Mouse (Mus musculus) adrenal gland, postnatal 25 days (tissue): ENCODE measurements around the gene Eefsec. TPM values are rescaled to one million over a fixed set of nuclear protein-coding genes. Genes with fewer than 3 reads are reported as not detected.
A peak's percentile ranks its signal among the peaks of the same experiment; 100 is the strongest.

Source experiments
- DNase-seq: peaks from one replicate; pipeline ENCODE4 v3.0.0; 2021; ENCODE audit warnings: mixed read lengths
- total RNA-seq: library from RNA; stranded (reverse); gene quantifications from 2 replicates; pipeline ENCODE4 v1.2.3, GENCODE M21; 2021

Eefsec gene
- total RNA-seq, 1 experiment from 2014 or later: 16.6 TPM

DNA sequence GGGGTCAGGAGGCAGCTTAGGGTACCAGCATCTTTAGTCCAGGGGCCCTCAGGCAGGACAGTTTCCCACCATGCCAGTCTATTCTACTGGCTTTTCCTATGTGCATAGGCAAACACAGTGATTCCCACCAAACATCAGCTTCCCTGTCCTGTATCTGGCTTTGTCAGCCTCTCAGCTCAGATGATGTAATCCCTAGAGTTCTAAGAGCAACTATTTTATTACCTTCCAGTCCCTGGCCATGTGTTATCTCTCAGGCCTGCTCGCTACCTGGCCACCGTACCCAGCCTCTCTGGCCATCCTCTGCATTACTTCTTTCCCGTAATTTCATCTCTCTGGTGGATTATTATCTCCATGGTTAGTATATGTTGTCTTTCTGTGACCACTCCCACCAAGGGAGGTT lies 185.7 kb downstream of the Eefsec start:
- no peak for DNase-seq

DNA sequence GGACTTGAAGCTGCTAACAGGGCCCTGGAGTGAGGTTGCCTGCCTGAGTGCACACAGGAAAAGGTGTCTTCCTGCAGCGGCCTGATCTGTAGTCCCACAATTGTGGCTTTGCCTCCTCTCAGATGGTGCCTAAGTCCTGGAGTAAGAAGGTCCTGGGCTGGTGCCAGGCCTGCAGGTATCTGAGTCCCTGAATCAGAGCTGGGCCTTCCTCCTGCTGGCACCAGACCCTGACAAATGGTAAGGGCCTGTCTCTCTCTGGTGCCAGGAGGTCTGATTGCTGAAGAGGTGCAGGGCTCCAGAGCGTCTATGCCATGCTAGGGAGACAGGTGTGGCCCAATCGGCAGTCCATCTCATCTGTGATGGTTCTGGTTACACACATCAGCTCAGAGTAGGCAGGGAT lies 186.7 kb downstream of the Eefsec start:
- no peak for DNase-seq

DNA sequence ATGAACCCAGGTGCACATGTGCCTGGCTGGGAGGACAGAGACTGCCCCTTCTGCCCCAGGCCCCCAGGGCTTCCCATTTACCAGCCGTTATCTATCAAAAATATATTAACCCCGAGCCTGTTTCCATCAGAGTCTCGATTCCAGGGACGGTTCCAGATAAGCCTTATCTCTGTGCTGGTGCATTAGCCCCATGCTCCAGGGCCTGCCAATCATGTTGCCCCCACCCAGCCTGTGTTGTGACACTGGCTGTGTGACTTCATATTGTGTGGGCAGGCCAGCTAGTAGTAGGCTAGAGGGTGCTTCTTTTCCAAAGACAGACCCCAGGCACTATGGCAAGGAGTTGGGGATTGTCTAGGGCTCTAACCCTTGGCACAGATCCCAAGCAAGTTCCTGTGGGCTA lies 190.9 kb downstream of the Eefsec start:
- DNase-seq: no peak

DNA sequence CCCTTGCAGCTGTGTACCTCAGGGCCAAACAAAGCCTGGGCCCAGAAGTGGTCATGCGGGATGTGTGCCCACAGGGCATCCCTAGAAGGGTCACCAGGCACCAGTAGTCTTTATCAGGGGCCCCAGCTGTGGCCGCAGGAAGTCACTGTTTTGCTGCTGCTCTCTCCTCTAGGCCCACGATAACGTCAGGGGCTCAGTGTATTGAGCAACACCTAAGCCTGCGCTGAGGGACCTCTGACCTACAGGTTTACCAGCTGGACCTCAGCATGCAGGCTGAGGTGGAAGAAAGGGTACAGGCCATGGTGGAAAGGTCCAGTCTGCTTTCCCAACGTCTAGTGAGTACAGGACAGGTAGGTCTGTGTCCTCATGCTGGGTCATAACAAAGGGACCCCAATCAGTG lies 192.3 kb downstream of the Eefsec start:
- no peak for DNase-seq

DNA sequence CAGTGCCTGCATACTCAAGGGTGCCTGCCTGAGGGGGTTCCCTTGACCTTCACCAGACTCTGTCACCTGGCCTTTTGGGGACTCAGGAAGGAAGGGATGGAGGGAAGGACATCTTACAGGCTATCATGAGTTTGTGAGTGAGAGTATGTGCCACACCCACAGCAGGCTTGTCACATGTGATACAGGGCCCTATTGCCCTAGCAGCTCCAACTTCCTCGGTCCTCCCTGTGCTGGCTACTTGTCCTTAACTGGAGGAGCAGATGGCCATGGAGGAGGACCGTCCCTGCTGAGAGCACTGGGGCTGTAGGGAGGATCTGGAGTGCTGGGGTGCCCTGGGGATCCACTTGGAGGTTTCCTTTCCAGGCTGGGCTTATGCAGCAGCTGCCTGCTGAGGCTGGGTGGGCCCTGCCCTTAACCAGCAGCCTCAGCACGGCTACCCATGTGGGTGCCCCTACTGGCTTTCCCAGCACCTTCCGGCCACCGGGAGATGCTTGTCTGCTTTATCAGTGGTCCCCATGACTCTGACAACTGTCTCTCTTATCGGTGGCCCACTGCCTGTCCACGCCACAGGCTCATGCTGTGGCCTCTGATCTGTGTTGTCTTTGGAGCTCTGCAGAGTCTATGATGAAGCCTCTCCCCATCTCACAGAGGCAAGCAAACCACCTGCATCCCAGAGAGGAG lies 194.4 kb downstream of the Eefsec start:
- DNase-seq: no peak

DNA sequence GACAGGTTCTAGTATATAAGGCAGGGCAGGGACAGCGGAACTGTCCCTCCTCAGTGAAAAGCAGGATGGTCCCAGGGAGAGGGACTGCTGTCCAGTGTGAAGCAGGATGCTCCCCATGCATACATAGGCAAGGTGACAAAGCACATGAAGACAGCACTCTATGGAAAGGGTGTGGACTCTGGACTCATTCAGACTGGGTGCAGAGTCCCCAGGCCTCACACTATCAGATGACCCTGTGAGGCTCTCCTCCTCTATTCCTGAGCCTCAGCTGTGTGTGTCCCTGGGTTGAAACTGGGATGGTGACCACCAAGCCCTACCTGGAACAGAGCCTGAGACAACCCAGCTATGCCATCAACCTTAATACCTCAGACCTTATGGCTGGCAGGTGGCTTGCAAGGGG lies 194.9 kb downstream of the Eefsec start:
- no peak for DNase-seq

DNA sequence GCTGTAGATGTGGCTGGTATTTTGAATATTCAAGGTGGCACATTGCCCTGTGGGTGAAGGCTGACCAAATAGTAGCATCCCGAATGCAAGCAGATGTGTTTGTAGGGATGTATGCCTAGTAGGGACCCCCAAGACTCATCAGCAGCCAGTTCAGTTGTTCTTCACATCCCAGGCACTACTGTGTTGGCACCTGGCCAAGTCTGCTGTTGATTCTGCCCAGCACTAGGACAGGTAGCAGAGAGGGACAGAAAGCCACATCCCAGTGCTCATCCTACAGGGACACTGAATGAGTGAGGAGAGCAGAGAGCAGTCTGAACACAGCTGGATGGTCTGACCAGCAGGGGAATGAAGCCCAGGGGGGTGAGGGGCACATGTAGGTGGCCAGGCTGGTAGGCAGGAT lies 197.1 kb downstream of the Eefsec start:
- DNase-seq: no peak

DNA sequence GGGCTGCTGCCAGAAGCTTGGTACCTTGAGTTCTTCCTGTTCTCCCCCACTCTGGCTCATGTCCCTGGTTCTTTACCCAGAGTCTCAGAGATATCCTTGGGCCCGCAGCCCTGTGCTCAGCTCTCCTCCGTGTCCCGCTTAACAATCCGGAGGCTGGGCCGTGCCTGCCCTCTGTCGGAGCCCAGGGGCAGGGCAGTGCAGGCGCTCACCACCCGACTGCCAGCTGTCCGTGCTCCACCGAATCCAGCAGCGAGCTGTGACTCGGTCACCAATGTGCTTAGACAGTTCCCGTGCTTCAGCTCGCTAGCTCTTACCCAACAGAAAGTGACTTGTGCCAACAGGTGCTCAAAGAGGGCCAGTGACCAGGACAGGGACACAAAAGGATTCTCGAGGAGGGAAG lies 203.7 kb downstream of the Eefsec start:
- DNase-seq: peak; percentile 76

DNA sequence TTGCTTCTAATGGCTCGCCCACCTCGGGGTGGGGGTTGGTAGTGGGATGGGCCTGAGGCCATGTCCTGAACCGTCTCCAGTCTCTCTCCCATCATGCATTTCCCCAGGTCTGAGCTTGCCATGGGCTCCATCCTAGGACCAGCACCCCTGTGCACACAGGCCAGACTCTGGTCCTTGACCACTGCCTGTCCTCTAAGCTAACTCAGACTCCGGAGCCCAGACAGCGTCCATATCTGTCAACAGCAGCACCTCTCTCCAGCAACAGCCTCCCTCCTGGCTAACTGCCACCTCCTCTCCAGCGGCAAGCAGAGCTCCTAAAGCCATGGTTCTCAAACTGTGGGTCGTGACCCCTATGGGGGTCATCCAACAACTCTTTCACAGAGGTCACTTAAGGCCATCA lies 209.8 kb downstream of the Eefsec start:
- no peak for DNase-seq

DNA sequence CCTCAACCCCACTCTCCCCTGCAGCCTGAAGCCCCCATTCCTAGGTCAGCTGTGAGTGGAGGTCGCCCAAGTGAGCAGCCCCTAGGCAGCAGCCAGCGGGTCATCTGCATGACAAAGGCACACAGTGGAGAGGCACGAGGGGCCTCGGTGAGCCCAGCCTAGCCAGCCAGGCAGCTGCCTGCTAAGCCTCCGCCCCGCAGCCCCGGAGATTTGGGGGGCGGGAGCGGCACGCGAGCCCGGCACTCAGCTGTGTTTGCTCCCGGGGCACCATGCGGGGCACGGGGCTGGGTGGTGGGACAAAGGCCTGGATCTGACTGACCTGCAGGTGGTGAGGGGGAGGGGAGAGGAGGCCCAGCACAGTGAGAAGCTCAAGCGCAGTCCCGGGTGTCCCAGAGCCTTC lies 210.4 kb downstream of the Eefsec start:
- no peak for DNase-seq

DNA sequence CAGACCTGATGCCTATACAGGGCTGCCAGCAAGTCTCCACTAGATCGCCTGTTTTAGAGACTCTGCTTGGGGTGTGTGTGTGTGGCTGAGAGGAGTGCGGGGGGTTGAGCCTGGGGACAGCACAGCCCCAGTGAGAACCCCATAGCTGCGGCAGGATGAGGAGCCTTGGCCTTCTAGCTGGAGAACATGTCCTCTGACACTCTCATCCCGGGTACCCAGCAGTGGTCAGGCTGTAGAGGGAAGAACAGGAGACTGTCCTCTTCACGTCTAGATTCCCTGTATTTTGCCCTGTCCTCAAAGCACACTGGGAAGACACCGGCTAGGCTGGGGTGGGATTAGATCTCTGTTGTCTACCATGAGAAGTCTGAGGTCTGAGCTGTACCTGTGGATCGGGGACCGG lies 210.9 kb downstream of the Eefsec start:
- DNase-seq: no peak

DNA sequence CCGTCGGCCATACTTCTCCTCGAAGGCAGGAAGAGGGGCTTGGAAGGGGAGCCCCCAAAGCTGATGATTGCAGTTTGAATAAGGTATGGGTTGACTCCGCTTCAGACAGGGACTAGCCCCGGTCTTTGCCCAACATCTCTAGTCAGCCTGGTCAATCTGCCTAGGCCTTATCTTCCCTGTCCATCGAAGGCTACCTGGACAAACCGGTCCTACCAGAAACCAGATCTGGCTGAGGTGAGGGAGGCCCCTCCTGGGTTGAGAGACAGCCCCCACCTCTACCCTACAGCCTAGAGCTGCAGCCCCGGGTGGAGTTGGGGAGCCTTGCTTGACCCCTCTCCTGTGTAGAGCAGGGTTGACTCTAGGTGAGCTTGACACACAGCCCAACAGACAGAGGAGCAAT lies 212.3 kb downstream of the Eefsec start:
- DNase-seq: no peak

DNA sequence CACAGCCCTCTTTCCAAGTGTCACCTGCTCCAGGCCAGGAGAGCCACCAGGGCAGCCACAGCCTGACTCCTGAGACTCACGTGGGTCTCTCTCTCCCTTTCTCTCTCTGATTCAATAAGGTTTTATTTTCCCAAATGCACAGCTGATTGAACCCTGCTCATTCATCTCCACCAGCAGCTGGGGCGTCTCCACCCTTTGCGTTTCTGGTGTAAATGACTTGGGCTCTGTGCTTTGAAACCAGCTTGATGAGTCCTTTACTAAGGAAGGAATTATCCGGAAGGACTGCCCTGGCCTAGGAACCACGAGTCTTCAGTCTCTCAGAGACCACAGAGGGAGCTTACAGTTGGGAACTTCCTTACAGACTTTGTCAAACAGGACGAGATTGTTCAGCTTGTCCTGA lies 214.1 kb downstream of the Eefsec start:
- DNase-seq: no peak

DNA sequence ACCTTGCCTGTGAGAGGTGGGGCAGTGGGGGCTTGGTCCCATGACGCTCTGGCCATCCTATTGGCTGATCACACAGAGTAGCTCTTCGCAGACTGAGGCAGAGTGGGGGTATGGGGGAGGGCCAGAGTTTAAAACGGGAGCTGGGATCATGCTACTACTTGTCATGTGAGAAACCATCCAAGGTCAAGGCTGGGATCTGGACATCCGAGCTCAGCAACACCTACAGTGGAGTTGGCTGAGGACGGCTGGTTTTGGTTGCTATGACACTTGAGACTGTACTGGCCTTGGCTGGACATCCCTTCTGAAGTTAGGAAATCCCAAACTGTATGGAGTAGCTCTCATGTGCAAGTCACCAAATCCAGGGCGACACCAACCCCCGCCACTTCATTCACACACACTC lies 214.5 kb downstream of the Eefsec start:
- no peak for DNase-seq

DNA sequence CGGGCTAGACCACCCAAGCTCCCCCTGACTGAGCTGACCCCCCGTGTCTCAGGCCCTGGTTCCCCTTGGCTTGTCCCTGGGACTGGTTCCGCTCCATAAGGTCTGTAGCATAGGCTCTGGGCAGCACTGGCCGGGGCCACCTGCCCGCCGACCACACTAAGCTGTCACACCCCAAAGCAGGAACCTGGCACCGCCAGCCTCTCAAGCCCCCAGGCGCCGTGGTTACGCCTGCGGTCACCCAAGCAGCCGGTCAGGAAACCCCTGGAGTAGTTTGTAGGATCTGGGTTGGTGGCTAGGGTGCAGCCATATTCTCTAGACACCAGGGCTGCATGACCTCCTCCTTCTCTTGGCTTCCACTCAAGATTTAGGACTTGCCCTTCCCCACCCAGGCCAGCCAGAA lies 217.1 kb downstream of the Eefsec start:
- no peak for DNase-seq

DNA sequence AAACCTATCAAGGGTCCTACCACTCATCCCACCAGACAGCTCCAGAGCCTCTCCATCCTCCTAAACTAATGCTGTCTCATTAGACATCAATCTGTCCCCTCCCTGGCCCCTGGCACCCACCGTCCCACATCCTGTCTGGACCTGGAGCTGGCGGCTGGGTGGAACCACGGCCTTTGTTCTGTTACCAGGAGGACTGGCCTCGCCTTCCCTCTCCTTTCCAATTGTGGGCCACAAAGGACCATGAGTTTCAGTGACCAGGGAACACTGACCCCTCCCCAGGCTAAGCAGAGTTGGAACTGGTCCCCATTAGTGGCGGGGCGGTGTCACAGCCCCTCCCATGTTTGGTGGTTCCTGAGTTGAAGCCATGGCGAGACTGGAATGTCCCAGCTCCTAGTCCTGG lies 218.8 kb downstream of the Eefsec start:
- no peak for DNase-seq

DNA sequence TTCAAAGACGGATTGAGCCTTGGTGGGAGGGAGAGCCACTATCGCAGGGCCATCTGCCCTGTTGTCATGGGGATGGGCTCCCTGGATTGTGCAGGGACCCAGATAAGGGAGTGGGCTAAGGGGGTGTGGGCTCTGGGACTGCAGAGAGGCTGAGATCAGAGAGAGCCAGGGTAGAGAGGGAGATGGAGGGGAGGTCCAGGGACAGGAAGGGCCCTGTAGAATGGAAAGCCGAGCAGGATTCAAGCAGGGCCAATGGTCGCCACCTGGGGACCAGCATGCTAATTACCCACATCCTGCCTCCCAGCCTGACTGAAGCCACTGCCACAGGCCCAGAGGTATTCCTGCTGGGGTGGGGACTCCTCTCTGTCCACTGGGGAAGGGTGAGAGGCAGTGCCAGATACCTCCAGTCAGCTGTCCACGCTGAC lies 219.8 kb downstream of the Eefsec start:
- no peak for DNase-seq

DNA sequence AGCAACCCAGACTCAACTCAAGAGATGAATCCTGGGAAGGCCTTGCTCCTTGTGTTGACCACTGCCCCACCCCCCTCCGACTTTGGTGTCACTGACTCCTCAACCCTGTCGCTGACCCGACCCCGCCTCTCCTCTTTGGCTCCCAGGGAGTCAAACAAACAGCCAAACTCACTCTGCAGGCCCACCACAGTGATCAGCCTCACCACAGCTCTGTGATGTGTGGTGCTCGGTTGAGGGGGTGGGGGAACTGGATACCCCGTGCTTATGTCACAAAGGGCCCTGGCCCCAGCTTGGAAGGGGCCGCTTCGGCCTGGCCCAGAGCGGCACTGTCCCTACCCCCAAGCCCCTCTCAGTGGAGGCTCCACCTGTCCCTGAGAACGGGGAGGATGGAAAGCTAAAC lies 224.4 kb downstream of the Eefsec start, which contains the start of gene Dnajb8:
Gene Dnajb8 (plus strand): TSS at position 301 of the 400 bp plus-strand sequence.
- no peak for DNase-seq

DNA sequence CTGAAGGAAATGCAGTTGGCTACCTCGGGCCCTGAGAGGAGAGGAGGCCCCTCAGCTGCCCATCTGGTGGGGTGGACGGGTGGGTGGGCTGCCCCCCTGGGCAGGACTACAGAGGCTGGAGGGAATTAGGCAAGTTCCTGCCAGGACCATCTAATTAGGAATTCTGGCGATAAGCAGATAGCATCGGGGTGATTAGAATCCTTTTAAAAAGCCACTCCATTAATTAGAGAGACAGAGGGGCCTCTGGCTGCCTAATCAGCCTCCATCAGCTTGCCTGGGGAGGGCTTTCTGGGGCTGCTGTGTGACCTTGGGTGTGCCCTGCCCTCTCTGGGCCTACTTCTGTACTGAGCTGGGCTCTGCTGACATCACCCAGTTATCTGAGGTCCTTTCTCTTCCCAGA lies 227.2 kb downstream of the Eefsec start:
- DNase-seq: no peak

DNA sequence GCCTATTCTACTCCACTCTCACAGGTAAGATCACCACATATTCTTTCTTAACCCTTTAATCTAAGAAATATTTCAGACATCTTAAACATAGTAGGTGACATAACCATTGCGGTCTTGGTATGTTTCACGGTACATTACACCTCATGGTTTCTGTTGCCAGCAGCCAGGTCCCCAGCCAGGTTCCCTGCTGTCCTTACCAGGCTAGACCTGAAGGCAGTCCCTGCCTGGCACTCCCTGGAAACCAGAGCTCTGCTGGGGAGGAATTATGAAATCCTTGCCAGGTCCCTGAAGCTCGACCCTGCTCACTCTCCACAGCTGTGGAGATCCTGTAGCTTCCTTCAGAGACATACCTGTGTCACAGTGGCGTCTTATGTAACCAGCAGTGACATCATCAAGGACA lies 230.1 kb downstream of the Eefsec start:
- DNase-seq: no peak

DNA sequence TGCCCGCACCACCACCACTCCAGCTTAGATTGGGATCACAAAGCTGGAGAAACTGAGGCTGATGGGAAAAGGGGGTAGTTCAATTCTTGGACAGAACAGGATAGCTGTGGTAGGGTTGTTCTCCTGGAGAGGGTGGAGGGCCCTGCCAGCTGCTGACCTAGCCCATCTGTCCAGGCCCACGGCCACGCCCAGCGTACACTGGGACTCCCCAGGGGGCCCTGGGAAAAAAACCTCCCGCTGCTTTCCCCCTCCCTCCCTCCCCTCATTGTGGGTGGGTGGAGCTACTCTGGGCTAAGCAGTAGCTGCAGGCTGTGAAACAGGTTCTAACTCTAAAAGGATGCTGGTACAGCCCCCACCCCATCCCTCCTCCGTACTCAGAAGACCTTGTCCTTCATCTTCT lies 230.5 kb downstream of the Eefsec start:
- no peak for DNase-seq

DNA sequence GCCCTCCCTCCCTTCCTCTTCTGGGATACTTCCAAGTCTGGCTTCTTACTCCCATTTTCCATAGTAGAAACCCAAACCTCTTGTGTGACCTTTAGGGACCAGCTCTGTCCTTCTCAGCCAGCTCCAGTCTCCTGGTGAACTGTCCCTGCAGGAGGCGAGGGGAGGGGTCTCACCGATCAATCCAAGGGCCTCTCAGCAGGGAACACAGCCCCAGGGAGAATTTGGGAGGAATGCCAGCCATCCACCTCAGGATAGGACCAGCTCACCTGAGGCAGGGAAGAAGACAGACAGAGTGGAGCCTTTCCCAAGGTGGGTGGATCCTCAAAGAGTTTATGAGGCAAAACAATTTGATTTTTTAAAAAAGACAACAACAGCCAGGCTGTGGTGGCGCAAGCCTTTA lies 236.2 kb downstream of the Eefsec start:
- DNase-seq: no peak

DNA sequence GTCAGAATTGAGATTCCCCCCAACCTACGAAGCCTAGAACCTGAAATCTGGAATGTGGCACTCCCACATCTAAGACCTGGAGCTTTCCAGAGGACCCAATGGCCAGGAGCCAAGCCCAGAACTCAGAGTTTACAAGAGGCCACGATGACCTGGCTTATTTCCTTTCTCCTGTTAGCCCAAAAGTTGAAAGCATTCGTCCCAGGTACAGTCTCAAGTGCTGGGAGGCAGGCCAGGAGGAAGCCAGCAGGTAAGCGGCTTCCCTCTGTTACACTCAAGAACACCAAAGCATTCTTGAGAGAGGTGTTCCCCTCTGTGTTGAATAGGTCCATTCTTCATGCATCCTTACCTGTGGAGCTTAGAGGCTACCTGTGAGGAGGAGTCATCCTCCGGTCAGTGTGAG lies 236.9 kb downstream of the Eefsec start:
- DNase-seq: no peak

DNA sequence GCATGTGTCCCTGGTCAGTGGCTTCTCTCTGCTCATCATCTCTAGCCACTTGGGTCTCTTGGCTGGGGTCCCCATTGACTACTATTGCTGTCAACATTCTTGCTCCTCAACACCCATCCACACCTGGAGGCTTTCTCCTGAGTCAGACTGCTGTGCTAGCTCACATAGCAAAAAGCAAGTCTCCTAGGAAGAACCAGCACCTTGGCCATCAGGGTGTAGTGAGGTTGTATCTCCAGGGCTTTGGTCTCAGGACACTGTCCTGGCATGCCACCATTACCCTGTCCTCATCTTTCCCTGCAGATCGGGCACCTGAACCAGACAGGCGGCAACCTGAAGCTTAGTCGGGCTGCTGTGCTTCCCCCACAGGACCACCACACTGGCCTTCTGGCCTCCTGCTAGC lies 238.0 kb downstream of the Eefsec start:
- no peak for DNase-seq
